Mouse (Mus musculus) liver, adult 2 months (tissue): ENCODE data around the gene Ccdc183.

Experiments
- CTCF ChIP-seq: fragments of 200-500 bp; IDR thresholded peaks from 2 replicates; pipeline ENCODE4 v1.5.1; 2011; ENCODE audit warnings: low read depth, low read length, control low read depth
- POLR2A ChIP-seq: fragments of 200-500 bp; IDR thresholded peaks from 2 replicates; pipeline ENCODE4 v1.6.1; 2011; ENCODE audit warnings: low read length, control low read depth; ENCODE audit not compliant: insufficient read depth; ENCODE audit errors: extremely low read depth

DNA sequence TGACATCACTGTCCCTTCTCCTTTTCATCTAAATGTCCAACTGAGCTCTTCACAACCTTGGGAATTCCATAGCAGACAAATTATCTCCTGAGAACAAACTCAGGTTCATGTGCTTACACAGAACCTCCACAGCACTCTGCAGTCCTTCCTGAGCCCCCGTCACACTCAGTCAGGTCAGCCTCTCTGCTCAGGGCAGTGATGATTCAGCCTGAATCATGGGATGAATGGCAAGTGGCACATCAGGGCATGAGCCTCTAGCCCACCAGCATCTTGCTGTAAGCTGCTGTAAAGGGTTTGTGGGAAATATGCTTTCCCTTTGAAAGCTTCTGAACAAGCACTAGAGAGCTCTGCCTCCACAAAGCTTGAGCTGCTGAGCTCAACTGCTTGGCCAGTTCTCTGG is 18.7 kb downstream of the Ccdc183 start:
- TF ChIP-seq CTCF (no peak), POLR2A (no peak)
